Mouse (Mus musculus): ENCODE results near the gene Hcrt.

DNA sequence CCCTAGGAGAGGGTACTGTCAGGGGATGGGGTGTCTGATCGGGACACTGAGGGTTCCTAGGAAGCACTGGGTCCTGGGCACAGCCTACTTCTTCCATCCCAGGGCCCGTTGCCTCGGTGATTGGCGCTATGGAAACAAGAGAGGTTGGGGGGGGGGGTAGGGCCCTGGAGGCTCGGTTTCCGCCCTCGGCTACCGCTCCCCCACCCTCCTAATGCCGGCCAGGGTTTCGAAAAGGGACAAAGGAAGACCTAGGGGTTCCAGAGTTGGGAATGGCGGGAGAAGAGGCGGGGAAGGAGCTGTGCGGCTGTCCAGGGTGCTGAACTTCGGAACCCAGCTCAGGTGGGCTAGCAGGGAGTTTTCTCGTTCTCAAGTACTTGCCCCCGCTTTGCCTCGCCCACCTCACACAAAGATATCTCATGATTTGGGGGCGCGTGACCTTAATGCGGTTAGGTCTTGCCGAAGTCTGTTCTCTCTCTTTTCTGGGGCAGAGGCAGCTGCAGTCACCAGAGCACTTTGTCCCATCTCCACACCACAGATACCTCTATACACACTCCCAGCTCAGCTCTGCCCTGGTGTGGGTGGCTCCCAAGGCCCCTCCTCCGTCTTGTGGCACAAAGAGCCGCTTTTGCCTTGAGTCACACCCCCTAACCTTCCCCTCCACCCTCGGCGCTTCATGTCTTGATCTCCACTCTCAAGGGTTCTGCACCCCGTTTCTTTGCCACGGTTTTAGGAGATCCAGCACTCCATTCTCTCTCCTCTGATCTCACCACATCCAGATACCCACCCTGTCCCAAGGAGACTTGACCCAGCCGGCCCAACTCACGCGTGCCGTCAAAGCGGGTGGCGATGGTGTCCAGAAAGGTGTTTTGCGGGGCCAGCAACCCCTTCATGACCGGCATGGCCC, 3.8 kb downstream of the Hcrt start:
- TF ChIP-seq POLR2A (IDR thresholded peaks at IDR 0.05; ENCODE audit: borderline replicate concordance, insufficient read depth, low read length) (no peak), CTCF (IDR thresholded peaks at IDR 0.05; ENCODE audit: borderline replicate concordance, insufficient read depth, low read depth, low read length) (no peak)
